Mouse (Mus musculus): Measurements from ENCODE around the gene Zmym1. TPM values are rescaled to one million over a fixed set of nuclear protein-coding genes. Genes with fewer than 3 reads are reported as not detected.

The Zmym1 gene
- polyA plus RNA-seq, 1 experiment from 2014 or later: 24.4 TPM

DNA sequence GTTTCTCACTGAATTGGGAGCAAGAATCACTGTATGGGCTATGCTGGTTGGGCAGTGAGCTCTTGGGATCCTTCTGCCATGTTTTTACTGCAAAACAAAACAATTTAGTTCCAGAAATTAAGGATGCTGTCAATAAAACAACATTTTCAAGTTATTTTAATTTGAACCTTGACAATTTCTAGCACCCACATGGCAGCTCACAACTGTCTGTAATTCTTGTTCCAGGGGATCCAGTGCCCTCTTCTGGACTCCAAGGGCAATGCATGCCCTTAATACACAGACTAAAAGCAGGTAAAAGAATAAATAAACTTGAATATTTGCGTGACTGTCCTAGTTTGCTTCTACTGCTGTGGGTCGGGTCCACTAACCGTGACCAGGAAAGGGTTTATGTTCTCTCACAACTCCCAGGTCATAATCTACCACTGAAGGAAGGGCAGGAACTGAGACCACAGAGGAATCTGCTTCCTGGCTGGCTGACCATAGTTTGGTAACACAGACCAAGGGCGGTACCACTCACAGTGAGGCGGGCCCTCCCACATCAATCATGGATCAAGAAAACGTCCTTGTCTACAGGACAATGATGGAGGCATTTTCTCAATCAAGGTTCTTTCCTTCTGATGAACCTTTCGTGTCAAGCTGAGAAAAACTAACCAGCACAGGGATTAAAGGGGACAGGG, 6.3 kb downstream of the Zmym1 start:
- Histone ChIP-seq H3K9ac (no peak overlapping the region), H3K27me3 (no peaks in the 10 kb centered on the region), H3K4me1 (replicated peaks) (peaks cover 3% of the 10 kb centered on the region; the same call in 1 of the 2 replicates), H3K27ac (no peak overlapping the region), H3K4me3 (no peak overlapping the region), H3K9me3 (no peaks in the 10 kb centered on the region), H3K4me2 (no peak overlapping the region), H3K36me3 (peaks cover 56% of the 10 kb centered on the region)
- ATAC-seq (ENCODE audit: low FRiP score): no peak
- 79% methylated on average over 7 of the region's 7 CpGs for WGBS

DNA sequence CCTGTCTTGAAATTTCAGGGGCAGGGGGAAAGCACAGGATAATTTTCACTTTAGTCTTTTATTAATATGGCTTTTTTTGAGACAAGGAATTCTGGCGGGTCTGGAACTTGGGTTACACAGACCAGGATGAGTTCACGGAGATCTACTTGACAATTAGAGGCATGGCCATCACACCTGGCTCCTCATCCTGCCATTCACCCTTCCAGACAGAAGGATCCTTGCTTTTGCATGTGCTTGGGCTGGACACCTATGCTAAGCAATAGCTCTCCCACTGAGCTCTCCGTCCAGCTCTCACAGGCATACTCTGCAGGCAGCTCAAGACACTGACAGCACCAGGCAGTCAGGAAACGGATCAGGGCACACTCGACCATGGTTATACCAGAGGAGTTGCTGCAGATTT, 7.9 kb downstream of the Zmym1 start:
- Histone ChIP-seq H3K4me3 (no peak overlapping the region), H3K27me3 (no peaks in the 10 kb centered on the region), H3K4me1 (replicated peaks) (no peaks in the 10 kb centered on the region), H3K4me2 (no peak overlapping the region), H3K9ac (no peak overlapping the region), H3K9me3 (no peaks in the 10 kb centered on the region), H3K36me3 (peaks cover 62% of the 10 kb centered on the region), H3K27ac (no peak overlapping the region)
- WGBS: 91% methylated on average over 5 of the region's 5 CpGs
- no peak for ATAC-seq (ENCODE audit: low FRiP score)

DNA sequence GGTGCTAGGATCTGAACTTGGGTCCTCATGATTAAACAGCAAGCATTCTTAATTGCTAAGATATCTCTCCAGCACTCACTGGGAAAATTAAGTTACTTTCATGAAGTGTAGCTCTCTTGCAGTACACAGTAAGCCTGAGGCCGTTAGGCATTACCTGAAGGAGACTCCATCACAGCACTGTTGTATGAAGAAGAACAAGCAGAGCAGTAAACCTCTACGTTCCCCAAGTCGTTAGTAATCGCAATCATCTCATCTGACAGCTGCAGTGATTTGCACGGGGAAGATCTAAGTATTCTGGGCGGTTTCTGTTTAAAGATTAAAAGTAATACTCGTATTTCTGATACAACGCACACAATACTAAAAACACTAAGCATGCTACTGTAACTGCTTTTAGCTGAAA, 9.8 kb downstream of the Zmym1 start:
- Histone ChIP-seq H3K9me3 (no peaks in the 10 kb centered on the region), H3K27ac (no peak overlapping the region), H3K4me2 (no peak overlapping the region), H3K27me3 (no peaks in the 10 kb centered on the region), H3K4me3 (no peak overlapping the region), H3K9ac (no peak overlapping the region), H3K4me1 (replicated peaks) (no peaks in the 10 kb centered on the region), H3K36me3 (peaks cover 67% of the 10 kb centered on the region)
- WGBS: 90% methylated on average over 8 of the region's 8 CpGs
- no peak for ATAC-seq (ENCODE audit: low FRiP score)

DNA sequence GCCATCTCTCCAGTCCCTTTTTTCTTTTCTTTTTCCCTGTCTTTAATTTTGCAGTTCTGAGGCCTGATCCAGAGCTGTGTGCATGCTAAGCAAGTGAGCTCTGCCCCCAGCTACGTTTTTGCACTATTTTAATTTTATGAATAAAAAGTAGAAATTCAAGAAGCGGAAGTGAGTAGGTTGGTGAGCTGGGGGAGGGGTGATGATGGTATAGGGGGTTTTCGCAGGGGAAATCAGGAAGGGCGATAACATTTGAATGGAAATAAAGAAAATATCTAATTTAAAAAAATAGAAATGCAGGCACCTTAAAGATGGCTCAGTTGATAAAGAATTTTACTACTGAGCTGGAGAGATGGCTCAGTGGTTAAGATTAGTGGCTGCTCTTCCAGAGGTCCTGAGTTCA, 17.4 kb downstream of the Zmym1 start:
- Histone ChIP-seq H3K4me1 (replicated peaks) (no peaks in the 10 kb centered on the region), H3K9ac (no peak overlapping the region), H3K4me3 (no peak overlapping the region), H3K36me3 (peaks cover 61% of the 10 kb centered on the region), H3K27ac (no peak overlapping the region), H3K9me3 (no peaks in the 10 kb centered on the region), H3K27me3 (no peaks in the 10 kb centered on the region), H3K4me2 (no peak overlapping the region)
- no peak for ATAC-seq (ENCODE audit: low FRiP score)
- 87% methylated on average over 4 of the region's 4 CpGs for WGBS

DNA sequence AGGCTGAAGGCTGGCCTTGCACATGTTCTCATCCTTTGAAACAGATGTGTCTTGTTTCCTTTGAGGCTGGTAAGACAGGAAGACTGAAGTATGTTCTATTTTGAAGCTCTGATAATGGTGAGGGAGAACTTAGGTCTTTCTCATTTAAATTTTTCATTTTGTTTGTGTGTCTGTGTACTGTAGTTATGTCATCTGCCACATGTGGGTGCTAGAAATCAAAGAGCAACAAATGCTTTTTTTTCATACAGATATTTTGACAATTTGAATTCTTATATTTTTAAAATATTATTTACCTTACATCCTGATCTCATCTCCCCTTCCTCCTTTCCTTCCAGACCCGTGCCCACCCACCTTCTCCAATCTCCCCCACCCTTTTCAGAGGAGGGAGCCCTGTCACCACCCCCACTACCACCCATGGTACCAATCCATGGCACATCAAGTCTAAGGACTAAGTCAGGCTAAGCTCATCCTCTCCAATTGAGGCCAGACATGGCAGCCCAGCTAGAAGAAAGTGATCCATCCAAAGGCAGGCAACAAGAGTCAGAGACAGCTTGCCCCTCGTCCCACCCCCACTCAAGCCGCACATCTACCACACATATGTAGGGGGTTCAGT, 21.0 kb downstream of the Zmym1 start:
- H3K27ac ChIP-seq: no peak overlapping the region
- no peak overlapping the region for H3K9ac ChIP-seq
- no peak for ATAC-seq (ENCODE audit: low FRiP score)
- no peak overlapping the region for H3K4me3 ChIP-seq
- WGBS: 82% methylated on average over 3 of the region's 3 CpGs
- H3K27me3 ChIP-seq: no peaks in the 10 kb centered on the region
- peaks cover 68% of the 10 kb centered on the region for H3K36me3 ChIP-seq
- no peaks in the 10 kb centered on the region for H3K4me1 ChIP-seq (replicated peaks)
- no peaks in the 10 kb centered on the region for H3K9me3 ChIP-seq
- no peak overlapping the region for H3K4me2 ChIP-seq

DNA sequence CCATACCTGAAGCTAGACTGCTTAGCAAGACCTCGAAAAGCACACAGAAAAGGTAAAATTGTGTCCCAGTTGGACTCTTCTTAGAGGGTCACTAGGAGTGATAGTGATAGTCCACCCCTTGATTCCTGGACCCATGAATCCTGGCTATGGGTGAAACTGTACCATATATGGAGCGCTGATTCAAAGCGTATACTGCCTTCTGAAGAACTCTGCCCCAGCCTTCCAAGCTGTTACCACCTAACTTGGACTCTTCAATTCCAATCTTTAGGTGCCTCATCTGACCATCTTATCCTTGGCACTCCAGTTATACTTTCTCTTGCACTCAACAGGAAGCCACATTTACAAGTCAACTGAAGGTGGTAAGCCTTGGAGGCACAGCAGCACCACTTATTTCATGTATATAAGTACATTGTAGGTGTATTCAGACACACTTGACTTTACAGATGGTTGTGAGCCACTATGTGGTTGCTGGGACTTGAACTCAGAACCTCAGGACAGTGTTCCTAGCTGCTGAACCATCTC, 22.1 kb downstream of the Zmym1 start:
- Histone ChIP-seq H3K9me3 (no peaks in the 10 kb centered on the region), H3K4me1 (replicated peaks) (peaks cover 4% of the 10 kb centered on the region), H3K36me3 (peaks cover 67% of the 10 kb centered on the region), H3K4me2 (no peak overlapping the region), H3K27ac (no peak overlapping the region), H3K27me3 (no peaks in the 10 kb centered on the region), H3K4me3 (no peak overlapping the region), H3K9ac (no peak overlapping the region)
- no peak for ATAC-seq (ENCODE audit: low FRiP score)
- WGBS: 92% methylated on average over 3 of the region's 3 CpGs

DNA sequence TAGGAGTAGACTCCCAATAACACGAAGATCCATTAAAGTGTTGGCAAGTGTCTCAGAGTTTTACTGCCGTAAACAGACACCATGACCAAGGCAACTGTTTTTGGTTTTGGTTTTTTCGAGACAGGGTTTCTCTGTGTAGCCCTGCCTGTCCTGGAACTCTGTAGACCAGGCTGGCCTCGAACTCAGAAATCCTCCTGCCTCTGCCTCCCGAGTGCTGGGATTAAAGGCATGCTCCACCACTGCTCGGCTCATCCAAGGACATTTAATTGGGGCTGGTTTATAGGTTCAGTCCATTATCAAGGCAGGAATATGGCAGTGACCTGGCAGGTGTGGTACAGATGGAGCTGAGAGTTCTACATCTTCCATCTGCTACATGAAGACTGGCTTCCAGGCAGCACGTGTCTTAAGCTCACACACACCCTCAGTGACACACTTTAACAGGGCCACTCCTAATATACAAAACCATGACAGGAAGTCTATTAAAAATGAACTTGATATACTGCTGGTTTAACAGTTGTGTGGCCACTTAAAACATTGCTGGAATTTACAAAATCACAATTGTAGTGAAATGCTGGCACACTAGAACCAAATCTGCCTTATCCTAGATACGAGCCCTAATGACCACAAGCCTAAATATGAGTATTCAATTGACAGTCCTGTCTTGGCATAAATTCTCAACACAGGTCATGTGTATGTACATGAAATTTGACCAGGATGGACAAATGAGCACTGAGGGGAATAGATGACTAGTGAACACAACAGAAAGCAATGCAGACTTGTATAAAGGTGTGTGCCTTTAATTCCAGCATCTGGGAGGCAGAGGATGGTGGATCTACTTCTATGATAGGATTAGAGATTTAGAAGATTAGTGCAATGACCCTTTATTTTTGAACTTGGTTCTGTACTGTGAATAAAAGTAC, 22.8 kb downstream of the Zmym1 start:
- Histone ChIP-seq H3K9ac (no peak overlapping the region), H3K27ac (no peak overlapping the region), H3K4me3 (no peak overlapping the region), H3K4me2 (no peak overlapping the region), H3K27me3 (no peaks in the 10 kb centered on the region), H3K9me3 (no peaks in the 10 kb centered on the region), H3K36me3 (peaks cover 71% of the 10 kb centered on the region), H3K4me1 (replicated peaks) (peaks cover 9% of the 10 kb centered on the region)
- no peak for ATAC-seq (ENCODE audit: low FRiP score)
- WGBS: 88% methylated on average over 8 of the region's 8 CpGs

DNA sequence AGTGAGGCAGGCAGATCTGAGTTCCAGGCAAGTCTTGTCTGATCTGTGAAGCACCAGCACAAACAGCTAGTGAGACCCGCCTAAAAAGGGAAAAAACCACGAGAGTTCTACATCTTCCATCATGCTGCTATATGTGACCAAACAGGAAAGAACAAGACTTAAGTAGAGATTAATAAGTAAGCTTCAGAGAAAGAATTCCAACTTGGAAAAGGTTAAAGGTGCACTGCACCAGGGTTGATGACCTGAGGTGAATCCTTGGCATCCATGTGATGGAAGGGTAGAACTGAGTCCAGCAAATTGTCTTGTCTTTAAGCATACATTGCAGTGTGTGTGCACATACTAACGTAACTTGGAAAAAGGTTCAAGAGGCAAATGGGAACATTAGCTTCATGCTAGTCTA, 23.8 kb downstream of the Zmym1 start:
- Histone ChIP-seq H3K4me2 (no peak overlapping the region), H3K36me3 (peaks cover 79% of the 10 kb centered on the region), H3K4me1 (replicated peaks) (peaks cover 9% of the 10 kb centered on the region), H3K9me3 (no peaks in the 10 kb centered on the region), H3K4me3 (no peak overlapping the region), H3K9ac (no peak overlapping the region), H3K27ac (no peak overlapping the region), H3K27me3 (no peaks in the 10 kb centered on the region)
- no peak for ATAC-seq (ENCODE audit: low FRiP score)
- 96% methylated on average over 3 of the region's 3 CpGs for WGBS

DNA sequence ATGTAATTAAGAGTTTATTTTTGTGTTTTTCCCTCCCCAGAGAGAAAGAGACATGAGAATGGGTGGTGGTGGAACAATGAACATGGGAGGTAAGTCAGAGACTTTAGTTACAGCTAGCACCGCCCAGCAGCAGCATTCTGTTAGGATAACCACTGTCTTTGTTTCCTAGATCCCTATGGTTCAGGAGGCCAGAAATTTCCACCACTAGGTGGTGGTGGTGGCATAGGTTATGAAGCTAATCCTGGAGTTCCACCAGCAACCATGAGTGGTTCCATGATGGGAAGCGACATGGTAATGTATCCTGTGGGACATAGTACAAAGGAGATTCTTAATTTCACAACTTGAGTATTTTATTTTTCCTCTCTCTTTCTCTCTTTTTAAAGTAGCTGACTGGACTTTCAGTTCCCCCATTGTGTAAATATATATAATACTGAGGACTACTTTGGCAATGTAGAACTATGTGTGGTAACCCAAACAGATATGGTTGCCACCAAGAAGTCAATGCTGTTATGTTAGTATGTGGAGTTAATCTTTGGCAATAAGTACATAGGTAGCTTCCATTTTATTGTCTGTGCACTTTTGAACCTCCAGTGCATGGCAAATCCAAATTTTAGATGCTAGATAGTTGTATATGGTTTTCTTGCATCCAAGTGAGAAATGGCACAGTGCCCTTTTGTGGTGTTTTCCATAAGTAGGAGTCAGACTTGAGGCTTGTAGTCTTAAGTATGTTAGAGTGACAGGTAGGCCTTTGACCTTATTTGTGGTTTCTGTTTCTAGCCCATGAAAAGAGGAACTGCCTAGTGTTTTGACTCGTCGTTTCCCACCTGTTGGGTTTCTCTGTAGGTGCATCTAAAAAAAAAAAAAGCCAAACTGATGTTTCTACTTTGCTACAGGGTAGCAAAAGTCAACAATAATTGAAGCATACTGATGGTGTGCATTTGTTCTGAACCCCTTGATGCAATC, 33.4 kb downstream of the Zmym1 start:
- H3K4me3 ChIP-seq: no peak overlapping the region
- 73% methylated on average over 4 of the region's 4 CpGs for WGBS
- H3K9me3 ChIP-seq: no peaks in the 10 kb centered on the region
- H3K36me3 ChIP-seq: peaks cover 75% of the 10 kb centered on the region
- no peak overlapping the region for H3K9ac ChIP-seq
- peaks cover 44% of the 10 kb centered on the region for H3K4me1 ChIP-seq (replicated peaks)
- no peak overlapping the region for H3K27ac ChIP-seq
- no peak overlapping the region for H3K4me2 ChIP-seq
- ATAC-seq (ENCODE audit: low FRiP score): no peak
- H3K27me3 ChIP-seq: no peaks in the 10 kb centered on the region

DNA sequence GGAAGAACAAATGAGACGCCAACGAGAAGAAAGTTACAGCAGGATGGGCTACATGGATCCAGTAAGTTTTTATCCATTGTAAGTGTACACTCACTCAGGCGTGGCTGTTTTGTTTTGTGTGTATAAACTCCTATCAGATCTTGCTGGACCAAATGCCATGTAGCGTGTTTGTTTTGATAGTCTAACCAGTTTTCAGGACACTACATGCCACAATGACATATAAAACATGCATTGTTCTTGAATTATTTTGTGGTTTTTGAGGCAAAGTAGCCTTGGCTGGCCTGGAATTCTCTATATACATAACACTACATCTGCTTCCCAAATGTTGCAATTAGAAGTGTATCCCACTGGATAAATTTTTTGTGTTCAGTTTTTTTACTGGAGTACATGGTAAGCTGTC, 34.1 kb downstream of the Zmym1 start:
- peaks cover 70% of the 10 kb centered on the region for H3K36me3 ChIP-seq
- ATAC-seq (ENCODE audit: low FRiP score): no peak
- no peaks in the 10 kb centered on the region for H3K9me3 ChIP-seq
- H3K27me3 ChIP-seq: no peaks in the 10 kb centered on the region
- 92% methylated on average over 4 of the region's 4 CpGs for WGBS
- no peak overlapping the region for H3K9ac ChIP-seq
- no peak overlapping the region for H3K4me2 ChIP-seq
- H3K27ac ChIP-seq: no peak overlapping the region
- peaks cover 44% of the 10 kb centered on the region for H3K4me1 ChIP-seq (replicated peaks)
- no peak overlapping the region for H3K4me3 ChIP-seq

DNA sequence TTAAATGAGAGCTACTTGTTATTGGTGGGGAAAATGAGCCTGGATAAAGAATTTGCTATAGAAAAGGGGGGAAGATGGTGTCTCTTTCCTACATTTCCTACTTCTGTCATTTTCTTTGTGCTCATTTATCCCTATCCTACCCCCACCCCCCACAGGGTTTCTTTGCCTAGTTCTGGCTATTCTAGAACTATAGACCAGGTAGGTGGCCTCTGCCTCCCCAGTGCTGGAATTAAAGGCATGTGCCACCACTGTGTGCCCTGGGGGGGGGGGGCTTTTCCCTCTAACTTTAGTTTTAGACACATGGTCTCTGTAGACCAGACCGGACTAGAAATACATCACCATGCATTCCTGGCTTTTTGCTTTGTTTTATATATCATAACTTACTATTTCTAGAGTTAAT, 36.7 kb downstream of the Zmym1 start:
- peak overlapping the region; percentile 100 for H3K9ac ChIP-seq
- peaks cover 45% of the 10 kb centered on the region for H3K36me3 ChIP-seq
- no peak for ATAC-seq (ENCODE audit: low FRiP score)
- 61% methylated on average over 1 of the region's 1 CpGs for WGBS
- H3K9me3 ChIP-seq: no peaks in the 10 kb centered on the region
- peaks cover 51% of the 10 kb centered on the region for H3K4me1 ChIP-seq (replicated peaks)
- H3K27me3 ChIP-seq: no peaks in the 10 kb centered on the region
- H3K27ac ChIP-seq: no peak overlapping the region
- H3K4me3 ChIP-seq: peak overlapping the region; percentile 99
- H3K4me2 ChIP-seq: peak overlapping the region; percentile 98
